Mouse (Mus musculus) midbrain, embryonic 14.5 days (tissue): ENCODE data around the gene Fyn. TPM values are rescaled to one million over a fixed set of nuclear protein-coding genes. Genes with fewer than 3 reads are reported as not detected.
A peak's percentile ranks its signal among the peaks of the same experiment; 100 is the strongest.

Experiments used
- ATAC-seq: fragments of 200-750 bp; cut with Nextera tagmentation; 2 replicates; pipeline ENCODE4 v1.8.0; 2017; ENCODE audit warnings: moderate number of reproducible peaks, moderate library complexity; ENCODE audit not compliant: low FRiP score, low TSS enrichment
- DNase-seq: peaks from one replicate; pipeline ENCODE4 v3.0.0-alpha.2; 2015
- H3K27ac ChIP-seq: fragments of 300-500 bp; sonication (generic); replicated peaks from 2 replicates; pipeline ENCODE4 v1.5.1; 2014; ENCODE audit warnings: mild to moderate bottlenecking, low read depth, low read length, moderate library complexity
- H3K27me3 ChIP-seq: fragments of 300-500 bp; sonication (generic); 2 replicates; pipeline ENCODE4 v1.6.1; 2014; ENCODE audit warnings: low read length, control low read depth, mixed read lengths; ENCODE audit not compliant: control insufficient read depth, insufficient read depth
- H3K36me3 ChIP-seq: fragments of 300-500 bp; sonication (generic); 2 replicates; pipeline ENCODE4 v1.6.1; 2014; ENCODE audit warnings: low read length, control low read depth; ENCODE audit not compliant: control insufficient read depth, insufficient read depth
- H3K4me1 ChIP-seq: fragments of 300-500 bp; sonication (generic); 2 replicates; pipeline ENCODE4 v1.6.1; 2014; ENCODE audit warnings: mild to moderate bottlenecking, antibody characterized with exemption, low read length, control low read depth; ENCODE audit not compliant: control insufficient read depth, insufficient read depth
- H3K4me2 ChIP-seq: fragments of 300-500 bp; sonication (generic); 2 replicates; pipeline ENCODE4 v1.6.1; 2014; ENCODE audit warnings: mild to moderate bottlenecking, low read length, moderate library complexity
- H3K4me3 ChIP-seq: fragments of 300-500 bp; sonication (generic); replicated peaks from 2 replicates; pipeline ENCODE4 v1.5.1; 2014; ENCODE audit warnings: low read depth, low read length
- H3K9ac ChIP-seq: fragments of 300-500 bp; sonication (generic); replicated peaks from 2 replicates; pipeline ENCODE4 v1.6.1; 2014; ENCODE audit warnings: mild to moderate bottlenecking, low read length, moderate library complexity
- H3K9me3 ChIP-seq: fragments of 300-500 bp; sonication (generic); 2 replicates; pipeline ENCODE4 v1.6.1; 2016; ENCODE audit warnings: low read length, control low read depth, mixed read lengths; ENCODE audit not compliant: control insufficient read depth
- WGBS: fragments of 180-500 bp; shearing (Covaris S2); extraction: QIAGEN DNeasy Blood & Tissue Kit; methylation state at CpG from one replicate; pipeline ENCODE4 v1.1.7; 2014; 5-methylcytosine and 5-hydroxymethylcytosine counted together
- polyA plus RNA-seq: library from polyadenylated mRNA; unstranded; fragments of >200 nt; fragmentation: Nextera tagmentation; extraction: Ambion mirVana; gene quantifications from 2 replicates; pipeline ENCODE4 v1.2.1, GENCODE M21; 2014

Gene Fyn
- polyA plus RNA-seq, 1 experiment from 2014 or later, result 90.8 TPM

DNA sequence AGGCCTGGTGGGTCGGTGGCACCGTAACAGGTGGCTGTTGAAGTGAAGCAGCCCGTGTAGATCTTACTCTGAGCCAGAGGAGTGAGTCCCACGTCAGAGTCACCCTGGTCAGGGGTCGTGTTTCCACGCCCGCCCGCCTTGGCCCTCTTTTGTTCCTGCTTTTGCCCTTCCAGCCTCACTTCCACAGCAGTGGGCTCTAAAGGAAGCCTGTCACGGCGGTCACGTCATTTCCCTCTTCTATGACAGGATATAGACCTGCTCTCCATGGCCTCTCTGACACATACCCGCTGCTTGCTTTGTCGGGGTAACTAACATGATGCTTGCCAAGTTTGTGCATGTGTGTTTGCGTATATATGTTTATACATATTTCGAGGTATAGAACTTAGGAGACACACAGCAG, 17.5 kb downstream of the Fyn start:
- 49% methylated on average over 15 of the region's 15 CpGs for WGBS
- DNase-seq, result no peak
- no peak overlapping the region for H3K9ac ChIP-seq
- no peak for ATAC-seq
- no peak overlapping the region for H3K4me2 ChIP-seq
- H3K27ac ChIP-seq, result no peak overlapping the region
- H3K9me3 ChIP-seq, result peaks cover 4% of the 10 kb centered on the region
- no peaks in the 10 kb centered on the region for H3K27me3 ChIP-seq
- H3K4me3 ChIP-seq, result no peak overlapping the region
- no peaks in the 10 kb centered on the region for H3K36me3 ChIP-seq
- H3K4me1 ChIP-seq, result peaks cover 44% of the 10 kb centered on the region

GRCm38 (mm10) chr10:39387024-39387423, 18.4 kb downstream of the Fyn start:
- H3K4me3 ChIP-seq, result no peak overlapping the region
- DNase-seq (peak; percentile 44), ATAC-seq (no peak)
- 35% methylated on average over 5 of the region's 5 CpGs for WGBS
- H3K4me2 ChIP-seq, result 0 out of 2 replicates have a peak overlapping the region, but pooled peaks have one; percentile 7
- 0 out of 2 replicates have a peak overlapping the region, but pooled peaks have one; percentile 38 for H3K27ac ChIP-seq
- H3K9me3 ChIP-seq, result peaks cover 5% of the 10 kb centered on the region
- no peaks in the 10 kb centered on the region for H3K27me3 ChIP-seq
- no peaks in the 10 kb centered on the region for H3K36me3 ChIP-seq
- H3K4me1 ChIP-seq, result peaks cover 44% of the 10 kb centered on the region
- H3K9ac ChIP-seq, result no peak overlapping the region

- peak overlapping the region; percentile 38; the same call in 1 of the 2 replicates for H3K27ac ChIP-seq
- H3K9ac ChIP-seq, result 0 out of 2 replicates have a peak overlapping the region, but pooled peaks have one; percentile 1
Observed at GRCm38 (mm10) chr10:39387556-39387955, 18.9 kb downstream of the Fyn start.

GRCm38 (mm10) chr10:39388144-39388543, 19.5 kb downstream of the Fyn start:
- Histone ChIP-seq H3K36me3 (no peaks in the 10 kb centered on the region), H3K27ac (no peak overlapping the region)

More at GRCm38 (mm10) chr10:39387556-39387955, 18.9 kb downstream of the Fyn start:
- no peak for ATAC-seq
- H3K4me1 ChIP-seq, result peaks cover 42% of the 10 kb centered on the region
- DNase-seq, result peak; percentile 44
- peak overlapping the region; percentile 6; the same call in 1 of the 2 replicates for H3K4me2 ChIP-seq
- no peaks in the 10 kb centered on the region for H3K27me3 ChIP-seq
- peaks cover 5% of the 10 kb centered on the region for H3K9me3 ChIP-seq
- 56% methylated on average over 11 of the region's 11 CpGs for WGBS
- no peaks in the 10 kb centered on the region for H3K36me3 ChIP-seq
- no peak overlapping the region for H3K4me3 ChIP-seq

DNA sequence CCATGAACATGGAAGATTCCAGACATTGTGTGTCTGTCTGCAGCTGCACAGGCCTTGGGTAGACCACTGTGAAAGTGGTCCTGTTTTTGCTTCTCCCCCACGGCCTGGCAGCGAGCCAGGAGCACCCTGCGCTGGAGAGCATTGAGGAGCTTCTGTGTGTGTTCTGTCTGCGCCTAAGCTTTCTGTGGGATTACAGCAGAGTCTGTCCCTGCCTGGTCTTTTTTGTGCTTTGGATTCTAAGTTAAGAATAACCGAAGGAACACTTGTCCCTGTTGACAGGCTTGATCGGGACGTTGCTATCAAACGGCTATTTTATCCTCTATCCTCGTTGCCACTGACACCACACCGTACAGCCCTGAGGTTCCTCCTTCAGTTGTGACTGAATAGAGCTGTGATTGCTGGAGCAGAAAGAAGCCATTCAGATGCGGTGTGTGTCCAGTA, 20.8 kb downstream of the Fyn start:
- Histone ChIP-seq H3K36me3 (no peaks in the 10 kb centered on the region), H3K4me3 (no peak overlapping the region), H3K9ac (no peak overlapping the region), H3K4me2 (no peak overlapping the region), H3K27me3 (no peaks in the 10 kb centered on the region), H3K4me1 (peaks cover 38% of the 10 kb centered on the region), H3K9me3 (peaks cover 5% of the 10 kb centered on the region), H3K27ac (0 out of 2 replicates have a peak overlapping the region, but pooled peaks have one; percentile 9)
- DNase-seq (peak; percentile 59), ATAC-seq (no peak)
- WGBS, result 30% methylated on average over 11 of the region's 11 CpGs

More at GRCm38 (mm10) chr10:39388144-39388543, 19.5 kb downstream of the Fyn start:
- Histone ChIP-seq H3K4me3 (no peak overlapping the region), H3K9me3 (peaks cover 5% of the 10 kb centered on the region), H3K4me2 (no peak overlapping the region), H3K9ac (0 out of 2 replicates have a peak overlapping the region, but pooled peaks have one; percentile 1), H3K4me1 (peaks cover 41% of the 10 kb centered on the region), H3K27me3 (no peaks in the 10 kb centered on the region)
- DNase-seq (no peak), ATAC-seq (no peak)
- WGBS, result 83% methylated on average over 3 of the region's 3 CpGs

GRCm38 (mm10) chr10:39390541-39390940, 21.9 kb downstream of the Fyn start:
- no peak overlapping the region for H3K4me2 ChIP-seq
- peaks cover 5% of the 10 kb centered on the region for H3K9me3 ChIP-seq
- WGBS, result 92% methylated on average over 7 of the region's 7 CpGs
- no peak overlapping the region for H3K4me3 ChIP-seq
- H3K36me3 ChIP-seq, result 0 out of 2 replicates have a peak, but pooled peaks cover 7% of the 10 kb centered on the region
- H3K9ac ChIP-seq, result no peak overlapping the region
- no peak for ATAC-seq
- H3K27ac ChIP-seq, result no peak overlapping the region
- DNase-seq, result no peak
- H3K4me1 ChIP-seq, result peaks cover 38% of the 10 kb centered on the region
- H3K27me3 ChIP-seq, result no peaks in the 10 kb centered on the region

DNA sequence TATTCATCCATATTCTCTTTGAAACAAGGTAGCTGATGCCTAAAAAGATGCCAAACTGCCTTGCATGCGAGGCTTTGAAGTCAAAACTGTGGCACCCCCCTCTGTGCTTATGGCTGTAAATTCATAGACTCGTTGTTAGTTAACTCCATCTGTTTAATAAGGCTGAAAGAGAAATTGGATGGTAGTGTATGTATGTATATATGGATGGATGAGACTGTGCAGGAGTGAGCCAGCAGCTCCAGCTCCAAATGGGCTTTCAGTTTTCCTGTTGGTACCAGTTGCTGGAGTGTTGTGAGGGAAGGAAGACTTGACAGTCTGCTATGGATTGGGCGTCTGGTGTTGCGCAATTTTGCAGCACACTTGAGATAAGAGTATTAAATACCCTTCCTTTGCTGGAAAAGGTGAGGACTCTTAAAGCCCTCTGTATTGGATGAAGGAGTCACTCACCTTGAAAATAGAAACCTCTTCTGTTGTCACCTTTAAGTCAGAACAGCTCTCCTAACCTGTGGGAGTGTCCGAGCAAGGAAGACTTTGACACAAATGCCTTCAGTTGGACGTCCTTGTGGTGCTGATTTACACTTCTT, 24.3 kb downstream of the Fyn start:
- Histone ChIP-seq H3K4me1 (peaks cover 15% of the 10 kb centered on the region), H3K27me3 (no peaks in the 10 kb centered on the region), H3K4me3 (no peak overlapping the region), H3K9ac (no peak overlapping the region), H3K27ac (no peak overlapping the region), H3K9me3 (peaks cover 5% of the 10 kb centered on the region), H3K36me3 (peaks cover 14% of the 10 kb centered on the region; the same call in 1 of the 2 replicates), H3K4me2 (no peak overlapping the region)
- no peak for DNase-seq
- 83% methylated on average over 6 of the region's 6 CpGs for WGBS
- ATAC-seq, result no peak

GRCm38 (mm10) chr10:39395544-39395943, 26.9 kb downstream of the Fyn start:
- Histone ChIP-seq H3K36me3 (peaks cover 22% of the 10 kb centered on the region; the same call in 1 of the 2 replicates), H3K9ac (no peak overlapping the region), H3K4me3 (no peak overlapping the region), H3K4me1 (no peaks in the 10 kb centered on the region), H3K4me2 (no peak overlapping the region), H3K27ac (no peak overlapping the region), H3K27me3 (no peaks in the 10 kb centered on the region), H3K9me3 (peaks cover 5% of the 10 kb centered on the region)
- no peak for DNase-seq
- 98% methylated on average over 5 of the region's 5 CpGs for WGBS
- no peak for ATAC-seq

DNA sequence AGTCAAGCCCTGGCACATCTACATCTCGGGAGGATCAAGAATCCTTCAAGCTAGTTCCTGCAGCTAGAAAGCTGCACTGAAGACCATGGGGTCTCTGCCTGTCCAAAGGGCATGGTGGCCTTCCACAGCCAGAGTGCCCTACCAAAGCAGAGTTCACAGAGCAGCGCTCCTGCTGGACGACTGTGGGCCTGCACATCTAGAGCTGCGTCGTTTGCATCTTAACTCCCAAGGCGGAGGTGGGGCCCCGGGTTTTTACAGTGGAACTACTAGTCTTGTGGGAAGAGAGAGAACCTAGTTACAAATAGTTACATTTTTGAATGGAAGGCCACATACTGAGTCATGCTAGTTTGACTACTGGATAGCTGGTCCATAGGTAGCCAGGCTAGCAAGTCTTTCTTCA, 30.3 kb downstream of the Fyn start:
- no peaks in the 10 kb centered on the region for H3K27me3 ChIP-seq
- H3K36me3 ChIP-seq, result peaks cover 22% of the 10 kb centered on the region; the same call in 1 of the 2 replicates
- ATAC-seq, result no peak
- H3K9me3 ChIP-seq, result no peaks in the 10 kb centered on the region
- no peaks in the 10 kb centered on the region for H3K4me1 ChIP-seq
- no peak overlapping the region for H3K4me2 ChIP-seq
- DNase-seq, result no peak
- H3K27ac ChIP-seq, result no peak overlapping the region
- 71% methylated on average over 7 of the region's 7 CpGs for WGBS
- no peak overlapping the region for H3K9ac ChIP-seq
- H3K4me3 ChIP-seq, result no peak overlapping the region
